Mouse (Mus musculus) neural tube, embryonic 14.5 days (tissue): ENCODE data around the gene Gpr108. TPM values are rescaled to one million over a fixed set of nuclear protein-coding genes. Genes with fewer than 3 reads are reported as not detected.
A peak's percentile ranks its signal among the peaks of the same experiment; 100 is the strongest.

Source experiments
- ATAC-seq: fragments of 200-750 bp; cut with Nextera tagmentation; 2 replicates; pipeline ENCODE4 v1.8.0; 2017; ENCODE audit warnings: low read depth, mild to moderate bottlenecking, moderate TSS enrichment, moderate library complexity
- H3K27ac ChIP-seq: fragments of 300-500 bp; sonication (generic); 2 replicates; pipeline ENCODE4 v1.5.1; 2014; ENCODE audit warnings: low read depth, mild to moderate bottlenecking, control low read depth, low read length, moderate library complexity, mixed read lengths
- H3K27me3 ChIP-seq: fragments of 300-500 bp; sonication (generic); 2 replicates; pipeline ENCODE4 v1.6.1; 2014; ENCODE audit warnings: low read length; ENCODE audit not compliant: control insufficient read depth, insufficient read depth
- H3K36me3 ChIP-seq: fragments of 300-500 bp; sonication (generic); 2 replicates; pipeline ENCODE4 v1.6.1; 2014; ENCODE audit warnings: low read length, mixed read lengths; ENCODE audit not compliant: control insufficient read depth, insufficient read depth
- H3K4me1 ChIP-seq: fragments of 300-500 bp; sonication (generic); 2 replicates; pipeline ENCODE4 v1.6.1; 2014; ENCODE audit warnings: low read length; ENCODE audit not compliant: control insufficient read depth, insufficient read depth
- H3K4me2 ChIP-seq: fragments of 300-500 bp; sonication (generic); 2 replicates; pipeline ENCODE4 v1.6.1; 2014; ENCODE audit warnings: mild to moderate bottlenecking, low read depth, low read length, control low read depth
- H3K4me3 ChIP-seq: fragments of 300-500 bp; sonication (generic); 2 replicates; pipeline ENCODE4 v1.5.1; 2014; ENCODE audit warnings: low read depth, low read length, control low read depth, mixed read lengths
- H3K9ac ChIP-seq: fragments of 300-500 bp; sonication (generic); replicated peaks from 2 replicates; pipeline ENCODE4 v1.6.1; 2014; ENCODE audit warnings: low read depth, mild to moderate bottlenecking, control low read depth, low read length, mixed read lengths
- H3K9me3 ChIP-seq: fragments of 300-500 bp; sonication (generic); 2 replicates; pipeline ENCODE4 v1.6.1; 2016; ENCODE audit warnings: low read length; ENCODE audit not compliant: control insufficient read depth
- WGBS: fragments of 180-500 bp; shearing (Covaris S2); extraction: QIAGEN DNeasy Blood & Tissue Kit; methylation state at CpG from one replicate; pipeline ENCODE4 v1.1.7; 2014; 5-methylcytosine and 5-hydroxymethylcytosine counted together
- polyA plus RNA-seq: library from polyadenylated mRNA; unstranded; fragments of >200 nt; fragmentation: Nextera tagmentation; extraction: Ambion mirVana; gene quantifications from 2 replicates; pipeline ENCODE4 v1.2.1, GENCODE M21; 2014

The Gpr108 gene
- polyA plus RNA-seq, 1 experiment from 2014 or later: 23.1 TPM

DNA sequence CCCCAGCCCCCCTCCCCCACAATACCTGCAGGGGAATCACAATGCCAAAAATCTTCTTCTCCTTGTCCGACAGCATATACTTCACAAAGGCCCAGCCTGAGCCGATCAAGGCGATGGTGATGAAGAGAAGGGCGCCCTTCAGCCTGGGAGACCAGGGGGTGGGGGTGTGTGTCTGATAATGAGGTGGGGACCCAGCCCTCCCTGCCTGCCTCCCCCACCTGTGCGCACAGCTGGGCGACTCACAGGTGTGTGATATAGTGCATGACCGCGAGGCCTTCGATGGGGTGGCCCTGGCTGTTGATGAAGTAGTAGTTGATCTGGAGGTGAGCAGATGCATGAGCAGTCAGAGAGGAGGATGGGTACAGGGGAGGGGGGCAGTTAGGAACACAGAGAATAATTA is 11.1 kb downstream of the Gpr108 start:
- Histone ChIP-seq H3K9me3 (no peaks in the 10 kb centered on the region), H3K4me2 (no peak overlapping the region), H3K36me3 (peaks cover 29% of the 10 kb centered on the region), H3K4me3 (no peak overlapping the region), H3K27me3 (no peaks in the 10 kb centered on the region), H3K27ac (no peak overlapping the region), H3K4me1 (no peaks in the 10 kb centered on the region), H3K9ac (no peak overlapping the region)
- WGBS: 95% methylated on average over 9 of the region's 9 CpGs
- peak; percentile 25; the same call in 1 of the 2 replicates for ATAC-seq

- no peaks in the 10 kb centered on the region for H3K27me3 ChIP-seq
- 91% methylated on average over 5 of the region's 5 CpGs for WGBS
- no peak overlapping the region for H3K4me2 ChIP-seq
- ATAC-seq: no peak
- no peaks in the 10 kb centered on the region for H3K9me3 ChIP-seq
- no peak overlapping the region for H3K27ac ChIP-seq
- no peaks in the 10 kb centered on the region for H3K4me1 ChIP-seq
- H3K36me3 ChIP-seq: peaks cover 22% of the 10 kb centered on the region
- no peak overlapping the region for H3K4me3 ChIP-seq
- no peak overlapping the region for H3K9ac ChIP-seq
Observed at GRCm38 (mm10) chr17:57235803-57236202, 12.4 kb downstream of the Gpr108 start.

DNA sequence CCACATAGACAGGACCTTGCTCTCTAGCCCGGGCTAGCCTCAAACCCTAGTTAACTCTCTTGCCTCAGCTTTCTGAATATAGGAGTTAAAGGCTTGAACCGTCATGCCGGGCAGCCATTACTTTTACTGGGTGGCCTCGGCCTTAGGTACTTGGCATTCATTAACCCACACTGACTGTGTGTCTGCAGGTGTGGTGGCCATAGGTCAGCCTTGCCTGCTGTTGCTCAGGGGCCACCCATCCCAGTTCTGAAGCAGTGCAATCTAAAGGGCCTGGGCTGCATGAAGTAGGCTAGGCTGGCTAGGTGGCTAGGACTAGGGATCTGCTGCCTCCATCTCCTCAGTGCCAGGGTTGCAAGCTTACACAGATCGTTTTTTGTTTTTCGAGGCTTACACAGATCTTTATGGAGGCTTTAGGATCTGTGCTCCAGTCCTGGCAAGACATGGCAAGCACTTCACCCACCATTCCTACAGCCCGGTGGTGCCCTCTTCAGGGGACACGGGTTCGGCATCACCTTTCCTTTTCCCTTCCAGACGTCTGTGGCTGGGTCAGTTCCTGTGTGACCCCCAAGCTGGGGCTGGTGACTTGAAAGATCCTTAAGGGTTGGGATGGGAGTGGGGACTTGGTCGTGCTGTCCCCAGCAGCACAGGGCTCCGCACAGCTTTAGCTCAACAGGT is 13.9 kb downstream of the Gpr108 start:
- no peaks in the 10 kb centered on the region for H3K4me1 ChIP-seq
- no peak overlapping the region for H3K9ac ChIP-seq
- peaks cover 22% of the 10 kb centered on the region for H3K36me3 ChIP-seq
- ATAC-seq: no peak
- no peak overlapping the region for H3K27ac ChIP-seq
- 81% methylated on average over 12 of the region's 12 CpGs for WGBS
- H3K4me2 ChIP-seq: no peak overlapping the region
- H3K4me3 ChIP-seq: no peak overlapping the region
- no peaks in the 10 kb centered on the region for H3K27me3 ChIP-seq
- H3K9me3 ChIP-seq: no peaks in the 10 kb centered on the region

- H3K9me3 ChIP-seq: no peaks in the 10 kb centered on the region
- no peak overlapping the region for H3K9ac ChIP-seq
- no peaks in the 10 kb centered on the region for H3K4me1 ChIP-seq
- ATAC-seq: no peak
- H3K4me3 ChIP-seq: no peak overlapping the region
- H3K27ac ChIP-seq: no peak overlapping the region
- no peaks in the 10 kb centered on the region for H3K27me3 ChIP-seq
- peaks cover 22% of the 10 kb centered on the region for H3K36me3 ChIP-seq
- H3K4me2 ChIP-seq: no peak overlapping the region
- WGBS: 49% methylated on average over 7 of the region's 7 CpGs
Observed at GRCm38 (mm10) chr17:57233038-57233437, 15.2 kb downstream of the Gpr108 start.

- WGBS: 91% methylated on average over 1 of the region's 1 CpGs
- H3K4me3 ChIP-seq: no peak overlapping the region
- no peaks in the 10 kb centered on the region for H3K27me3 ChIP-seq
- no peak for ATAC-seq
- no peak overlapping the region for H3K9ac ChIP-seq
- no peaks in the 10 kb centered on the region for H3K4me1 ChIP-seq
- H3K27ac ChIP-seq: no peak overlapping the region
- H3K36me3 ChIP-seq: peaks cover 14% of the 10 kb centered on the region
- H3K4me2 ChIP-seq: no peak overlapping the region
- no peaks in the 10 kb centered on the region for H3K9me3 ChIP-seq
Observed at GRCm38 (mm10) chr17:57232200-57232599, 16.0 kb downstream of the Gpr108 start.

- Histone ChIP-seq H3K9me3 (no peaks in the 10 kb centered on the region), H3K36me3 (peaks cover 12% of the 10 kb centered on the region), H3K4me2 (no peak overlapping the region), H3K27ac (no peak overlapping the region), H3K9ac (no peak overlapping the region), H3K4me3 (no peak overlapping the region), H3K27me3 (no peaks in the 10 kb centered on the region), H3K4me1 (no peaks in the 10 kb centered on the region)
- no peak for ATAC-seq
Observed at GRCm38 (mm10) chr17:57231321-57231771, 16.9 kb downstream of the Gpr108 start.

GRCm38 (mm10) chr17:57230728-57231125 is 17.5 kb downstream of the Gpr108 start:
- Histone ChIP-seq H3K4me1 (no peaks in the 10 kb centered on the region), H3K9me3 (no peaks in the 10 kb centered on the region), H3K4me2 (no peak overlapping the region), H3K9ac (no peak overlapping the region), H3K27ac (no peak overlapping the region), H3K36me3 (peaks cover 7% of the 10 kb centered on the region; the same call in 1 of the 2 replicates), H3K27me3 (no peaks in the 10 kb centered on the region), H3K4me3 (no peak overlapping the region)
- WGBS: 71% methylated on average over 6 of the region's 6 CpGs
- no peak for ATAC-seq

DNA sequence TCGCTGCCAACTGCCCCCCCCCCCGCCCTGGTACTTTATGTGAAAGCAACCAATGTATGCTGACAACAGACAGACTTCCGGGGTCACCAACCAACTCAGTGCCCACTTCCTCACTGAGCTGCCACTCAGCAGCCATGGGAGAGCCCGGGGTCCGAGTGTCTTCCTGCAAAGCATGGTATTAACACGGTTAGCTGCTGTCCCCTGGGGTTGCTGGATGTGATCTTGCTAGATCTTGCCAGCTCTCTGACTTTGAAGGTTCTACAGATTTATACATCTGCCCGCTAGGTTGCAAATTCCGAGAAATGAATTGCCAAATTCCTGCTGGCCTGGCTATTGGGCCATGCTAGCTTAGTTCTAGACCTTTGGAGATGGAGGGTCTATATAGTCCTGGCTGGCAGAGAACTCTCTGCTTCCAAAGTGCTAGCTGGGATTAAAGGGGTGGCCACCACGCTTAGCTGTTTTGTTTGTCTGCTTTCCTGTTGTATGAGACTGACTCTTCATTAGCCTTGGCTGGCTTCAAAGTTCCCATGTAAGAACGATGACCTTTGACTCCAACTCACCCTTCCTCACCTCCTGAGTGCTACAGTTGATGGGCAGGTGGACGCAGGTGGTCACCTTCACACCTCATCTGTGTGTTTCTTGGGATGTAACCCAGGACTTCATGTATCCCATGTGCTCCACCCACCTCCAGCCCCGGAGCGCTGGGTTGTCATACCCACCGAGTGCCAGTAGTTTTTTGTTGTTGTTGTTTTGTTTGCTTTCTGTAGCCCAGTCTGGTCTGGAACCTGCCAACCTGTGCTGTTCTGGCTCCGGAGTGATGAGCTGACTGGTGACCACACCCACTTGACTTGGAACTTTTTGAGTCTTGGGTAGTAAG is 18.2 kb downstream of the Gpr108 start:
- Histone ChIP-seq H3K4me1 (no peaks in the 10 kb centered on the region), H3K27ac (no peak overlapping the region), H3K4me2 (no peak overlapping the region), H3K9ac (no peak overlapping the region), H3K4me3 (no peak overlapping the region), H3K36me3 (peaks cover 7% of the 10 kb centered on the region; the same call in 1 of the 2 replicates), H3K27me3 (no peaks in the 10 kb centered on the region), H3K9me3 (no peaks in the 10 kb centered on the region)
- 80% methylated on average over 14 of the region's 15 CpGs for WGBS
- no peak for ATAC-seq

GRCm38 (mm10) chr17:57228873-57229272 is 19.4 kb downstream of the Gpr108 start:
- Histone ChIP-seq H3K36me3 (no peaks in the 10 kb centered on the region), H3K27me3 (no peaks in the 10 kb centered on the region), H3K4me3 (no peak overlapping the region), H3K9me3 (no peaks in the 10 kb centered on the region), H3K9ac (no peak overlapping the region), H3K27ac (no peak overlapping the region), H3K4me2 (no peak overlapping the region), H3K4me1 (no peaks in the 10 kb centered on the region)
- 83% methylated on average over 3 of the region's 3 CpGs for WGBS
- no peak for ATAC-seq
